Mouse (Mus musculus): ENCODE data around the gene Inpp5f.

The Inpp5f gene

GRCm38 (mm10) chr7:128739462-128740277 lies 128.5 kb downstream of the Inpp5f start:
- DNase-seq (ENCODE audit: low spot score), result peak; percentile 56

DNA sequence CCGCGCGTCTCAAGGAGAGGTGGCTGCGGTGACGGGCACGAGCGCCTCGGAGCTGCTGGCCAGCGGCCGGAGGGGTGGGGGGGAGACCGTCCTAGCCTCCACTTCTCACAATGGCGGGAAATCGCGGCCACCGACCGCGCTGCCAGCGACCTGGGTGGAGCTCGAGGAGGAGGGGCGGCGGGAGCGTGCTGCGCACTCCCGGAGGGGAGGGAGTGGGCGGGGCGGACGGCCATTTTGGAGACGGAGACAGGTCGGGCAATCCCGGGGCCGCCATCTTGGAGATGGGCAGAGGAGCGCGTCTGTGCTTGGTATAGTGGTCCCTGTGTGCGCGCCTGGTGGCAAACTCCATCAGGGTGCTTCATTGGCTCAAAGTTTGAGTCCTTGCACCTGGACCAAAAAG lies 129.2 kb downstream of the Inpp5f start, which contains the start of gene Mcmbp:
Mcmbp (minus strand) TSS at position 162 of the 400 bp plus-strand sequence.
- DNase-seq (ENCODE audit: low spot score), result peak; percentile 89

GRCm38 (mm10) chr7:128743898-128744297 lies 132.8 kb downstream of the Inpp5f start:
- DNase-seq (ENCODE audit: low spot score), result no peak

GRCm38 (mm10) chr7:128744684-128745485 lies 133.8 kb downstream of the Inpp5f start, which contains the start of gene Sec23ip:
Gene Sec23ip, plus strand, starts transcription at chr7:128744943.
- DNase-seq (ENCODE audit: low spot score), result peak; percentile 98

Measured in adipocyte (in vitro differentiated cells).